Mouse (Mus musculus) cerebral cortex, adult 2 months (tissue): ENCODE data around the gene Lhb.

Source experiments
- WGBS: fragments of 180-500 bp; shearing (Covaris S2); methylation state at CpG from one replicate; pipeline ENCODE4 v1.1.7; 2018; 5-methylcytosine and 5-hydroxymethylcytosine counted together

The Lhb gene

DNA sequence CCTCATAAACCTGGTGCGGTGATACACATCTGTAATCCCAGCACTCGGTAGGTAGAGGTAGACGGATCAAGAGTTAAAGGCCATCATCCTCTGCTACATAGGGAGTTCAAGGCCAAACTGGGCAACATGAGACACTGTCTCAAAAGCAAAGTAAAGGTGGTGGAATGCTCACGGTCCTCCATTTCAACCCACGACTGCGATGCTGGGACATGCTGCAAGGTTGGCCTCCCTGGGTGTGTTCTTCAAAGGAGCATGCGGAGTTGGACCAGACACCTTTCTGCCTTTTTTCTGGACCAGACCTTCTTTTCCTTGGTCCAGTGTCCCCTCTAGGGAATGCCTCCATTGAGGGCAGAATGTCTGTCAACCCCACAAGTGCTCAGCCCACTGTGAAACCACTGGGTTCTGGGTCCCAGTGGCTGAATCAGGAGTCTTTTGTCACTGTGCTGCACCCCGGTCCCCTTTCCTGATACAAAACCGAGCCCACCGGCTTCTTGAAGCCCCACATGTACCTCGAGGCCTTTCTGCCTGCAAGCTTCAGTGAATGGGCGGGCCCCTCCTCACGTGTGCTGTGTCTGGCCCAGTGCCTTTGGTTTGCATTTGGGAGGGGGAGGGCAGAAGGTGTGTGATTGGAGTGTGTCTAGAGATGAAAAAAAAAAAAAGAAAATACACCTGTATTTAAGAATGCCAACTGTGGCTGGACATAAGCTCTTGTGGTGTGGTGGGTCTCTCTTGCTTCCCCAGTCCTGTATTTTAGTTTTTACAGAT lies 35.5 kb downstream of the Lhb start:
- 75% methylated on average over 13 of the region's 13 CpGs for WGBS

DNA sequence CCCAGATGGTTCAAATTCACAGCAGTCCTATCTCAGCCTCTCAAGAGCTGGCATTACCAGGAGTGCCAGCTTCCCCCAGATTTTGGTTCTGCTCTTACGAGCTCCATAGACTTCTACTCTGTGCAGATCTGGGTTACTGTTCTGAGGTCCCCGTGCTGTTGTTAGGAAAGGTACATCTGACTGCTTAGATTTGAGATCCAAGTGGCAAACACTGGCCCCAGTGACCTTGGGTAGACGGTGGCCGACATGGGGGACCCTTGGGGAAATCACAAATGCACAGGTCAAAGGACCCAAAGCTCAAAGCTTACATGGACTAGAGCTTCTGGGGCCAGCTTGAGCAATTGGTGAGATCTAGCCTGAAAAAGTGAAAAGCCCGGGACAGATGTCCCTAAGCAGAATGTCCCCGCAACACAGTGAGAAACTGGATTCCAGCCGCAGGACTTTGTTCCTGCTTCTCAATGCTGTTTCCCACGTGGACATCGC lies 36.1 kb downstream of the Lhb start:
- WGBS, result 41% methylated on average over 9 of the region's 9 CpGs

DNA sequence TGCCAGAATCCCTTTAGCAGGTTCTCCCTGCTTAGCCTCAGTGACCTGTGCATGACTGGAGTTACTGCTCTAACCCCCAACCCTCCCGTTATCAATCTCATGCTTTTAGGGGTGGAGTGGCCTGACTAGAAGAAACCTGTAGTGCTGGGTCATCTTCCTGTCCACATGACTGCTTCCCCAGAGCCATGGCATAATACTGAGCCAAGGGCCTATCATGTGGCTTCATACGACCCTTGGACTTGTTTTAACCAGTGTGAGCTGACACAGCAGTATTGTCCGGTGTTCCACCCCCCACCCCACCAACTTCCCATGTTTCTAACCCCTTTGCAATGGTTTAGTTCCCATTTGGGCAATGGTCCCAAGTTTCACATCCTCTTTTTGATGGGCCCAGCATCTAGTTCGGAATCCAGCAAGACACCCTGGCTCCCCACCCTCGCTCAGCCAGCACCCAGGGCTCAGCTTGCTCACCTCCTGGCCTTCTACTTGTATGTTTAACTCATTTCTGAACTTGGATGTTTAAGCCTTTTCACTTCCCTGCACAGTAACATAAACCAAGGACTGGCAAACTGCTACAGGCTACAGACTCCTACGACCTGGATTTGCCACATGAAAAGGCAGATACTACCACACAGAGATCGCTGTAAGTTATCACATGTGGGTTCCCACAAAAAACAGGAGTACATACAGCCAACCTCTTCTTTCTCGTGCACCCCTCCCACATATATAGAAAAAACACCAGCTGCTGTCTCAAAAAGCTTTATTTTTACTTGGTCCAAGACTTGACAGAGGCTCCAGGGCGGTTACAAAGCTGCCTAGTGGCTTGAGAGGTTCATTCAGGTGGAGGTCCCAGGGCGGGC lies 36.8 kb downstream of the Lhb start:
- WGBS, result 38% methylated on average over 10 of the region's 10 CpGs

DNA sequence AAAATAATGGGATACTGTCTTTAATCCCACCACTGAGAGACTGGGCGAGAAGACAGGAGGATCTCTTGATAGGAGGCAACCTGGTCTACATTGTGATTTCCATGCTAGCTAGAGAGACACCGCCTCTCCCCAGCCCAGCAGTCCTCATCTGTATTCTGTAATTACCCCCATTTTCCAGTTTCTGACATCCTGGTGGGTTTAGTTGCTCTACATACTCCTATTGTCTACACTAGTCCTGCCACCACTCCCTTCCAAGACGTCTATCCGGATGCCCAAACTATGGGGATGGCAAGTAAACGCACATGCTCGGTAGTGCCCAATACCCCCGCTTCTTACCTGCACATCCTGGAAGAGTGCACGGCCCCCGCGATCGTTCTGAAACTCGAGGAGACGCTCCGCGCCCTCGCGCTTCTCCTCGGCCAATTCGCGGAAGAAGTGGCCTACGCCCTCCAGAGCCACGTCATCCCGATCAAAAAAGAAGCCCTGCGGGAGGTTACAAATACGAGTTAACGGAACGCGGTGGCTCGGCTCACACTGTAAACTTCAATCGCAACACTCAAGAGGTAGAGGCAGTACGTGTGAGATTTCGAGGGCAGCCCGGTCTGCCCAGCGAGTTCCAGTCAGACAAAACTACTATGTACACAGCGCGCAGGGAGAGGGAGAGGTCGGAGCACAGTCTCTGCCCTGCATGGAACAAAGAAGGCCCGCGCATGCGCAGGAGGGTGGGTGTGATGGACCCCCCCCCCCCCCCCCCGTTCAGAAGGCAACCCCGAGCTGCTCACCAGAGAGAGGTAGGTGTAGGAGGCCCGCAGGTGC lies 38.3 kb downstream of the Lhb start:
- WGBS, result 1% methylated on average over 43 of the region's 43 CpGs

DNA sequence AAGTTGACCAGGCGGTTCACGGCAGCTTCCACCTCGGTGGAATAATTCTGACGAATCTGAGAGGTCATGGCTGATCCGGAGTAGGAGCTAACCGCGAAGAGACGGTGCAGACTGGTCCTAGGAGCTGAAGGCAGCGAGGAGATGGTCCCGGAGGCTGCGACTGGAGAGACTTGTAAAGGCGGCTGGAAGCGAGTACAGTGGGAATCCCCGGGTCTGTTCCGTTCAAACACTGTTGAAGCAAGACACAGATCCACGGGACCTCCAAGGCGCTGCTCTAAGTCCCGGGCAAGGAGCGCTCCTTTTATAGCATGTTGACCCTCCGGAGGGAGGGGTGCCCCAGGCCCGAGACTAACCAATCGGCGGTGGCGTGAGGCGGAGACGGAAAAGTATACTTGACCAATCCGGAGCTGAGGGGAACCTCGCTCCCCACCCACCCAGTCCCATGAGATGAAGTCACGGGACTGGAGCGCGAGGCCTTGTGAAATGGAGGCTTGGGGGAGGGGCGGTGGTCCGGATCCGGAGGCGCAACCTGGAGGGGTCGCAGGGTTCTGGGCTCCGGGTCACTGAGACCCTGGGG lies 39.0 kb downstream of the Lhb start, which contains the start of gene Ftl1:
TSS of gene Ftl1 (minus strand) at position 321 of the 577 bp plus-strand sequence.
- WGBS, result 1% methylated on average over 34 of the region's 37 CpGs

DNA sequence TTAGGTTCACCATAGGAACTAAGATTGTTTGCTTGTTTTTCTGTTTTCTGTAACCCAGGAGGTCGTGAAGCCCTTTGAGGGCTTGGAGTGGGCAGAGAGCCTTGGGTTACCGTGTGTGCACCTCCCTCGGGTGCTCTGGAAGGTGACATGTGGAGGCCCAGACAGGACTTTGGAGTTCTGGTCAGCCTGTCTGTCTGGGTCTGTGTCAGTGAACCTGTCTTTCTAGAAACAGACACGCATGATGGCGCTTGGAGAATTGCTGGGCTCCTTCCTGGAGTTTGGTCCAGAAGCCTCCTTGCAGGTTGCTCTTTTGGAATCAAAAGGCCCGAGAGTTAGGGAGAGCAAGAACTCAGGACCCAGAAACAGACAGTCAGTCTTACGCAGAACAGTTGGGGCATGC lies 39.8 kb downstream of the Lhb start:
- 66% methylated on average over 7 of the region's 7 CpGs for WGBS

DNA sequence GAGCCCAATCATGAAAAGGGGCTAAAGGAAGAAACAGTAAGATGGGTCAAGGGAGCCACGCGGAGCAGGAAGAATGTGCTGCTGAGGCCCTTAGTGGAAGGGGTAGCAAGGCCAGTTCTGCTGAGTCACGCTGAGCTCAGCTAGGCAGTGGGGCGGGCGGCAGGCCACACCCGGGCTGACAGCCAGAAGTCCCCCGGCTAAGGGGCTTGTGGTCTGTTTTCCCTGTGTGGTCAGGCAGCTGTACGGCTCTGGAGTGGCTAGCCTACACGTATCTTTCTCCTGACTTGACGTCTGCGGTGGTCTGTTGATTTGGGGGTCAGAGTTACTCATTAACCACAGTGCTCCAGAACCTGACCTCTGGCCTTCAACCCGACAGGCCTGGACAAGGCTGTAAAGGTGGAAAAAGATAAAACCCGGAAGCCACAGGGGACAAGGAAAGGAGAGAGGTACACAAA lies 40.3 kb downstream of the Lhb start:
- 40% methylated on average over 13 of the region's 13 CpGs for WGBS

DNA sequence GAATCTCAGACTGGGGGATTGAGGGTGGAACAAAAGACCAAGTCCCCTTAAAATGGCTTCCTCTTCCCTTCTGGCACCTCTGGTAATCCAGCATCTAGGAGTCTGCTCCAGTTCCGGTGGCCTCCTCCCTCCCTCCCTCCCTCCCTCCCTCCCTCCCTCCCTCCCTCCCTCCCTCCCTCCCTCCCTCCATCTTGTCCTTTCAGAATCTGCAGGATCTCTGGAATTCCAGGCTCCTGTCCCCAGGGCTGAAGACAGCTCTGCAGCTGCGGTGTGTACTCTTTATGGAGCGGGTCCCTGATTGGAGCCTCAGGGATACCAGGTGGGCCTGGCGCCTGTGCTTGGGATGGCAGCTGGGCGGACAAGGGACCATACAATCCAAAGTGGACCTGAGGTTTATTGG lies 40.7 kb downstream of the Lhb start:
- 69% methylated on average over 5 of the region's 5 CpGs for WGBS

DNA sequence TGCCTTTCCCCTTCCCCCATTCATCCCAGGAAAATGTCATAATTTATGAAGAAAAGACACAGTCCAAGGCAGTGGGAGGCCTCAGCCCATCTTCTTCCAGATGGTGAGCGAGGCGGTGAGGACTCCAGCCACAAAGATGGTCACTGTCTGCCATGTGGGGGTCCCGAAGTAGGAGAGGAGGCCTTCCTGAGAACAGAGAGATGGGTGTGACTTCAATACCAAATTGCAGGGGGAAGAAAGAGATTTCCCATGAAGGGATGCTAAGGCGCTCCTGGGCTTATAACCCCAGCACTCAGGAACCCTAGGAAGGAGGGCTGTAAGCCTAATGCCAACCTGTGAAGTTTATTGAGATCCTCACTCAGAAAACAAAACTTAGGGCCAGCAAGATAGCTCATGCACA lies 41.2 kb downstream of the Lhb start:
- WGBS, result 83% methylated on average over 4 of the region's 4 CpGs

DNA sequence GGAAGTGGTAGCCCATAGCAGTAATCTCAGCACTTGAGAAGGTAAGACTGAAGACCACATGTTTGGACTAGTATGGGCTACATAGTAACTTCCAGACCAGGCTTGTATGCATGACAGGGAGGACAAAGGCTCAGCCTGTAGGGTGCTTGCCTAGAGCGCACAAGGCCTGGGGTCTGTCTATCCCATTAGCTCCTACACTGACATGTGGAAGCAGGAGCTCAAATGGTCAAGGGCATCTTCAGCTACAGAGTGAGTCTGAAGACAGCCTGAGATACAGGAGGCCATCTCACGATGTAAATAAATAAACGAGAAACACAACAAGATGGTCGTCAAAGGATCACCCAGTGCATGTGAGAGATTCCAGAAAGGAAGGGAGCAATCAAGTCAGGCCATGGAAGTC lies 41.7 kb downstream of the Lhb start:
- WGBS, result 86% methylated on average over 4 of the region's 4 CpGs

DNA sequence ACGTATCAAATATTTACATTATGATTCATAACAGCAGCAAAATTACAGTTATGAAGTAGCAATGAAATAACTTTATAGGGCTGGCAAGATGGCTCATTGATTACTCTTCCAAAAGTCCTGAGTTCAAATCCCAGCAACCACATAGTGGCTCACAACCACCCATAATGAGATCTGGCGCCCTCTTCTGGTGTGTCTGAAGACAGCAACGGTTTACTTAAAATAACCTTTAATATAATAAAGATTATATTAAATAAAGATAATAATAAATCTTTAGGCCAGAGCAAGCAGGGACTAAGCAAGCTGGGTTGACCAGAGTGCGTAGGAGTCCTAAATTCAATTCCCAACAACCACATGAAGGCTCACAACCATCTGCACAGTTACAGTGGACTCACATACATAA lies 42.2 kb downstream of the Lhb start:
- WGBS, result 79% methylated on average over 4 of the region's 4 CpGs

DNA sequence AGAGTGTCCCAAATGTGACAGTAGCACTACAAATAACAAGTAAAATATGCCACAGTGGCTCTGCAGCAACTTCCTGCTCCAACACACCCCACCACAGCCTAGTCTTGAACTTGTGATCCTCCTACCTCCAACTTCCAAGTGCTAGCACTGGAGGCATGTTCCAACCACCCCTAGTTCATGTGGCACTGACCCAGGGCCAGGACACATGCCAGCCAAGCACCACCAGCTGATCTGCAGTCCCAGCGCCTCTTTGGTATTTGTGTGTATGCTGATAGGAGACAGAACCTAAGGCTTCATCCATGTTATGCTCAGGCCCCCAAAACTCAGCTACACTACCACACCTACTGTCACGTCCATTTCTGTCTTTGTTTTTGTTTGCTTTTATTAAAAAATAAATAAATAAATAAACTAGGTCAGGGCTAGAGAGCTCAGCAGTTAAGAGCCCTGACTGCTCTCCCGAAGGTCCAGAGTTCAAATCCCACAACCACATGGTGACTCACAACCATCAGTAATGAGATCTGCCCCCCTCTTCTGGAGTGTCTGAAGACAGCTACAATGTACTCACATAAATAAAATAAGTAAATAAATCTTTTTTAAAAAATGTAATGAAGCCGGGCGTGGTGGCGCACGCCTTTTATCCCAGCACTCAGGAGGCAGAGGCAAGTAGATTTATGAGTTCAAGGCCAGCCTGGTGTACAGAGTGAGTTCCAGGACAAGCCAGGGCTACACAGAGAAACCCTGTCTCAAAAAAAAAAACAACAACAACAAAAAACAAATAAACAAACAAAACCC lies 43.6 kb downstream of the Lhb start:
- WGBS, result 91% methylated on average over 7 of the region's 7 CpGs

DNA sequence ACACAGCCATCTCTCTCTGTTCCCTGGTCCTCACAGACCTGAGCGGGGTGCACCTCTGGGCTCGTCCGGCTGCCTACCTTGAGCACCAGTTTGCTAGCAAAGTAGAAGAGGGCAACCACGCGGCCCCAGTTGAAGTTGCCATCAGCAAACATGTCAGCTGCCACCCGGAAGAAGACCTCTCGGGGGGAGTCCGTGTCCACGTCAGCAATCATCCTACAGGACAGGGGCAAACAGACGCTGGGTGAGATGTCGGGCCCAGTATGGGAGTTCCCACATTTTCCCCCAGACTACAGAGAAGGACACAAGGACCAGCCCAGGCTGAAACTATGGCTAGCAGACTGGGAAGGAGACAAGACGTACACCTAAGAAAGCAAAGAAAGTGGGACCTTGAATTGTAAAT lies 44.5 kb downstream of the Lhb start:
- 95% methylated on average over 12 of the region's 12 CpGs for WGBS

DNA sequence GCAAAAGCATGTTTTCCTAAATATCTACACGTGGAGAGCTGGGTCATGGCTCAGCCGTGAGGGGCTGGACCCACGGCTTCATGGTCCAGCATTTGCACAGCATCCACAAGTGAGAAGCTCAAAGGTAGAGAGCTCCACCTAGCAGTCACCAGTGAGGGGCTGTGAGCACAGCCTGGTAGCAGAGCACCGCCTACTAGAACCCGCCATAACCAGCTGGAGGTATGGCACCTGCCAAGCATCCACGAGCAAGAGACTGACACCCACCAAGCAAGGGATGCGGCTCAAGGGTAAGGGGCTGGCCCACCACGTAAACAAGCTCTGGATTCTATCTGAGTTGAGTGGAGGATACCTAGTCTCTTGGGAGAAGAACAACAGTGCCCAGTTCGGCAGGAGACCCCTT lies 44.9 kb downstream of the Lhb start:
- 58% methylated on average over 9 of the region's 9 CpGs for WGBS

DNA sequence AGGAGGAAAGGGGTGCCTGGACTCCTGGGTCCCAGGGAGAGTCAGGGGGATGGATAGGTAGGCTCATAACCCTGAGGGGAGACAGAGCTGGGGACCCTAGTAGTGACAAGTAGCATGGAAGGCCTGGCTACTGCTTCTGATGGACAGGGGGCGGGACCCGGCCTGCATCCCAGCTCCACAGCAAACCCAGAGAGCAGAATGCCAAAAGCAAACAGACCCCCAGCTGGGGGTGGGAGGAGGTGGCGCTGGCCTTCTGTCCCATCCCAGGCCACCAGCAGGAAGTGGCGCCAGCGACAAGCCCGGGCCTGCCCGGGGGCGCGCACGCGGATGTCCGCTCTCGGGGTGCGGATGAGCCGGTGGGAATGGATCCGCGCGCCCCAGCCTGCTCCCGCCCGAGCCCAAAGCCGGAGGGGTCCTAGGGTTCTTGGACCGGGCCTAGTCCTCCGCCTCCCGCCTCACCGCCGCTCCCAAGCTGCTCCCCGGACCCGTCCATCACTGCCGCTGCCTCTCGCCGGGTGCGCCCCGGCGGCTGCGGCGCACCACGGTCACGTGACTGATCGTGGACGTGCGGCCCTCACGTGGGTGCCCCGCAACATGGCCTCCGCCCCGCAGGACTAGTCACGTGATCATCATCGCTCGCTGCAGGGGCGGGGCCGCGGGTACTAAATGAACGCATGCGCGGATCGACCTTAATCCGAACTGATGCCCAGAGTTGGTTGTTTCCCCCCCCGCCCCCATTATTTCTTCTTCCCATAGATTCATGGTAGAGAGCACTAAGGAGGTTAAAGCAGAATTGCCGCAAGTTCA lies 45.9 kb downstream of the Lhb start, which contains the start of gene Bax:
TSS of gene Bax (minus strand) at position 616 of the 807 bp plus-strand sequence.
- under 1% methylated on average over 58 of the region's 58 CpGs for WGBS

DNA sequence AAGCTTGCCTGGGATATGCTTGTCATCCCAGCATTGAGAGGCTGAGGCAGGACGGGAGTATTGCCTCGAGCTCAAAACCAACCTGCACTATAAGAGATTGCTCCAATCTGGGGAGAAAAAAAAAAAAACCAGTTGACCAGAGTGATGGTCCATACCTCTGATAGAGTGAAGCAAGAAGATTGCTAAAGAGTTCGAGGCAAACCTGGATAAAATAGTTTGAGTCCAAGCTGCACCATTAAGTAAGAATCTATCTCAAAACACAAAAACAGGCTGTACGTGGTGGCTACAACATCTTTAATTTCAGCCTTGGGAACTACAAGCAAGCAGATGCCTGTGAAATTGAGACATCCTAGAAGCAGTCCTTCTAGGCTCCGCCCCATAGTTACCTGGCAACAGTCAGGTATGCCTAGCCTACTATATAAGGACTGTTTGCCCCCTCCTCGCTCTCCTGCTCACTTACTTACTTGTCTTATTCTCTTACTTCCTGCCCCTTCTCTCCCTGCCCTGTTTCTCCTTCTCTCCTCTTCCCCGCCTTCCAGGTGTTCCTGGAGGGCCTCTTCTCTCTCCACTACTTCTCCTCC lies 46.6 kb downstream of the Lhb start:
- WGBS, result 35% methylated on average over 7 of the region's 7 CpGs

DNA sequence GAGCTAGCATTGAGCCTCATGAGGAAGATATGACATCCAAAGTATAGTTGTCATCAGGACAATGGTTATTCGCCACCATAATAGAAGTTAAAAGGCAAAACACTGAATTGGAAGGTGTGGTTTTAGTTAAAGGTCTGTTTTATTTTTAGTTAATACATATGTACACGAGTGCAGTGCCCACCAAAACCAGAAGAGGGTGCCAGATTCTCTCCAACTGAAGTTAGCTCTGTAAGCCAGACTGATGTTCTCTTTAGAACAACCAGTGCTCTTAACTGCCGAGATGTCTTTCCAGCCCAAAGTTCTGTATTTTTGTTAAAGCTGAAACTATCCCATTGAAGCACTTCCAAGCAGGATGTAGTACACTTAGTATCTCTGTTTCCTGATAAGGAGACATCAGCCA lies 50.2 kb downstream of the Lhb start:
- WGBS, result 5% methylated on average over 3 of the region's 3 CpGs
